ENCODE assay signal across 21 mouse cellular contexts in genomic region chr6:135900410-135900809, GRCm38 (mm10).
DNase-seq lines count a peak whose midpoint lies in the region; ATAC-seq and TF ChIP-seq lines count a peak whose summit lies in the region.
"Had no signal": no experiment of that assay in that cellular context is flagged by ENCODE, and none has a peak within 500 bp of the region (broad histone marks: within the 10 kb centered on the region; RNA-seq: fewer than 3 reads in every experiment).

No protein-coding gene starts in this region.

- TF ChIP-seq CTCF in cortical plate, adult 2 months (IDR thresholded peaks at IDR 0.05; ENCODE audit: extremely low read depth, insufficient read depth, low read length) = no peak
- TF ChIP-seq CTCF in liver, postnatal 0 days (IDR thresholded peaks at IDR 0.05; ENCODE audit: low read depth) = no peak

- H3K9ac ChIP-seq in liver, postnatal 0 days (replicated peaks) = no peak overlapping the region
- H3K9ac ChIP-seq: embryonic facial prominence, embryonic 13.5 days; forebrain, postnatal 0 days; heart, embryonic 12.5 days; hindbrain, embryonic 12.5 days; limb, embryonic 13.5 days; liver, embryonic 13.5 days; lung, embryonic 15.5 days; midbrain, embryonic 12.5 days; neural tube, embryonic 12.5 days had no signal

- H3K27ac ChIP-seq in cortical plate, adult 2 months (ENCODE audit: insufficient read depth, low read length) = peak overlapping the region; percentile 17; the same call in 1 of the 2 replicates
- H3K27ac ChIP-seq in liver, postnatal 0 days (ENCODE audit: low read depth) = no peak overlapping the region
- H3K27ac ChIP-seq: embryonic facial prominence, embryonic 13.5 days; hindbrain, embryonic 12.5 days; kidney, postnatal 0 days; limb, embryonic 13.5 days; liver, embryonic 13.5 days; lung, embryonic 15.5 days; midbrain, embryonic 12.5 days; neural tube, embryonic 12.5 days; stomach, postnatal 0 days had no signal

- no peaks in the 10 kb centered on the region for H3K9me3 ChIP-seq in liver, postnatal 0 days (ENCODE audit: low read length)
- H3K9me3 ChIP-seq: embryonic facial prominence, embryonic 13.5 days; heart, embryonic 12.5 days; hindbrain, embryonic 12.5 days; limb, embryonic 13.5 days; liver, embryonic 13.5 days; lung, embryonic 15.5 days; midbrain, embryonic 12.5 days; neural tube, embryonic 12.5 days had no signal

- 87% methylated on average over 10 of the region's 10 CpGs for WGBS in liver, postnatal 0 days (ENCODE audit: insufficient replicate concordance)

- peak; percentile 55 to 70 for DNase-seq in layer of hippocampus, adult 18-20 months (ENCODE audit: low spot score in 2 of 2)
- no peak for DNase-seq in layer of hippocampus, postnatal 25 days (ENCODE audit: extremely low spot score in 1 of 2, low spot score in 1 of 2)
- DNase-seq in CD4-positive helper T cell, adult 2 months (ENCODE audit: low read depth, low spot score) = peak; percentile 8
- peak; percentile 65 to 73 for DNase-seq in right cerebral cortex, postnatal 10 days (ENCODE audit: low spot score in 2 of 2)
- DNase-seq in liver, postnatal 0 days = no peak
- DNase-seq: cerebellum, adult 9-10 months; forebrain, postnatal 0 days; heart, postnatal 14 days; kidney, adult 18-20 months; liver, embryonic 13.5 days had no signal

- peaks cover 17% of the 10 kb centered on the region for H3K4me1 ChIP-seq in cortical plate, adult 2 months (ENCODE audit: control insufficient read depth, insufficient read depth, low read length)
- H3K4me1 ChIP-seq in liver, postnatal 0 days (ENCODE audit: insufficient read depth) = no peaks in the 10 kb centered on the region
- H3K4me1 ChIP-seq: embryonic facial prominence, embryonic 13.5 days; heart, embryonic 12.5 days; hindbrain, embryonic 12.5 days; limb, embryonic 13.5 days; liver, embryonic 13.5 days; midbrain, embryonic 12.5 days; neural tube, embryonic 12.5 days had no signal

- no peak overlapping the region for H3K4me3 ChIP-seq in cortical plate, adult 2 months (ENCODE audit: insufficient read depth, low read length)
- no peak overlapping the region for H3K4me3 ChIP-seq in liver, postnatal 0 days (ENCODE audit: low read depth, low read length)
- H3K4me3 ChIP-seq: embryonic facial prominence, embryonic 13.5 days; heart, embryonic 12.5 days; hindbrain, embryonic 12.5 days; limb, embryonic 13.5 days; liver, embryonic 13.5 days; lung, embryonic 15.5 days; midbrain, embryonic 12.5 days; neural tube, embryonic 12.5 days had no signal

- peak; percentile 26; the same call in 1 of the 2 replicates for TF ChIP-seq POLR2A in cortical plate, adult 2 months (IDR thresholded peaks at IDR 0.05; ENCODE audit: extremely low read depth, insufficient read depth, low read length)

- no peak overlapping the region for H3K4me2 ChIP-seq in liver, postnatal 0 days (ENCODE audit: low read depth, low read length)
- H3K4me2 ChIP-seq: embryonic facial prominence, embryonic 13.5 days; heart, embryonic 12.5 days; hindbrain, embryonic 12.5 days; limb, embryonic 13.5 days; liver, embryonic 13.5 days; lung, embryonic 15.5 days; midbrain, embryonic 12.5 days; neural tube, embryonic 12.5 days had no signal

- H3K27me3 ChIP-seq in liver, postnatal 0 days (ENCODE audit: insufficient read depth, low read length) = no peaks in the 10 kb centered on the region
- H3K27me3 ChIP-seq: embryonic facial prominence, embryonic 13.5 days; heart, embryonic 12.5 days; hindbrain, embryonic 12.5 days; limb, embryonic 13.5 days; liver, embryonic 13.5 days; lung, embryonic 15.5 days; neural tube, embryonic 12.5 days had no signal

- TF ChIP-seq EP300 in liver, postnatal 0 days (IDR thresholded peaks at IDR 0.05; ENCODE audit: low read depth) = no peak

- no peaks in the 10 kb centered on the region for H3K36me3 ChIP-seq in liver, postnatal 0 days (replicated peaks; ENCODE audit: insufficient read depth, low read length)
- H3K36me3 ChIP-seq: embryonic facial prominence, embryonic 13.5 days; heart, embryonic 12.5 days; hindbrain, embryonic 12.5 days; limb, embryonic 13.5 days; liver, embryonic 13.5 days; lung, embryonic 15.5 days; midbrain, embryonic 12.5 days; neural tube, embryonic 12.5 days had no signal

- ATAC-seq in liver, postnatal 0 days = no peak
- ATAC-seq in erythroblast, adult 5-6 weeks (replicated peaks; ENCODE audit: low FRiP score, poor library complexity, severe bottlenecking) = no peak
- ATAC-seq: forebrain, postnatal 0 days had no signal

Comparison
In these comparisons a context has a peak if more than half of its experiments do, and no peak if none do; other contexts are left out.
1. DNase-seq: peak in layer of hippocampus, adult 18-20 months (2 of 2), CD4-positive helper T cell, adult 2 months (single experiment) and right cerebral cortex, postnatal 10 days (2 of 2); none in layer of hippocampus, postnatal 25 days (0 of 2) and liver, postnatal 0 days (single experiment).